Mouse (Mus musculus): ENCODE measurements around the gene Rad18. TPM values are rescaled to one million over a fixed set of nuclear protein-coding genes. Genes with fewer than 3 reads are reported as not detected.

The Rad18 gene
- total and polyA plus RNA-seq, 3 experiments, result 21.1 to 37.7 (median 37.1) TPM

- Histone ChIP-seq H3K9me3 (replicated peaks; ENCODE audit: low read length) (no peaks in the 10 kb centered on the region), H3K79me2 (replicated peaks; ENCODE audit: control insufficient read depth, extremely low read depth, insufficient read depth, poor library complexity, severe bottlenecking) (peaks cover 2% of the 10 kb centered on the region), H3K4me2 (ENCODE audit: insufficient read depth, low read depth, poor library complexity, severe bottlenecking) (no peak overlapping the region), H3K4me3 (replicated peaks in 1 of 3; ENCODE audit: low read depth in 2 of 3, low read length in 2 of 3, poor library complexity in 1 of 3) (no peak overlapping the region), H3K9ac (ENCODE audit: insufficient read depth, low read depth) (no peak overlapping the region), H3K36me3 (replicated peaks in 1 of 2; ENCODE audit: control insufficient read depth in 1 of 2, insufficient read depth in 1 of 2, low read length in 1 of 2) (peaks cover 25 to 84% of the 10 kb centered on the region in 2 experiments), H3K4me1 (ENCODE audit: control insufficient read depth in 1 of 2, insufficient read depth in 2 of 2) (peaks cover 0 to 15% of the 10 kb centered on the region in 2 experiments; a peak in 2 of 4 replicates), H3K27me3 (replicated peaks) (no peaks in the 10 kb centered on the region), H3K27ac (ENCODE audit: insufficient read depth, low read depth) (no peak overlapping the region)
- dilution Hi-C loops (cut with MboI; ENCODE audit: extremely low pct_ligation_motif_present, extremely low pct_unique_long_range_greater_than_20kb, low sequenced_read_pairs) (no loop called here), in situ Hi-C loops (cut with MboI; ENCODE audit: low pct_ligation_motif_present, low pct_unique_long_range_greater_than_20kb, low sequenced_read_pairs) (no loop called here)
- TF ChIP-seq KAT2A (IDR thresholded peaks at IDR 0.05; ENCODE audit: insufficient replicate concordance, low read length) (no peak), IRF4 (IDR thresholded peaks at IDR 0.05; ENCODE audit: low read depth, low read length) (no peak), CHD2 (IDR thresholded peaks at IDR 0.05; ENCODE audit: low read length) (no peak), JUND (conservative IDR thresholded peaks at IDR 0.05; ENCODE audit: low read depth, low read length) (no peak), ZC3H11A (IDR thresholded peaks at IDR 0.05; ENCODE audit: low read depth, low read length) (no peak), ZNF384 (IDR thresholded peaks at IDR 0.05; ENCODE audit: low read depth, low read length) (no peak), POLR2AphosphoS2 (IDR thresholded peaks at IDR 0.05; ENCODE audit: low read depth, low read length) (no peak), MAX (IDR thresholded peaks at IDR 0.05; ENCODE audit: low read length) (no peak), GABPA (IDR thresholded peaks at IDR 0.05; ENCODE audit: insufficient replicate concordance, low read depth, low read length) (no peak), CHD1 (IDR thresholded peaks at IDR 0.05; ENCODE audit: low read depth, low read length) (no peak), ELF1 (IDR thresholded peaks at IDR 0.05; ENCODE audit: low read depth, low read length) (no peak)
- DNase-seq (ENCODE audit: extremely low read depth), result no peak
Observed at GRCm38 (mm10) chr6:112688033-112688432, 8.5 kb downstream of the Rad18 start.

GRCm38 (mm10) chr6:112686485-112686884, 10.0 kb downstream of the Rad18 start:
- TF ChIP-seq SMC3 (IDR thresholded peaks at IDR 0.05; ENCODE audit: low read depth, low read length) (no peak), MAX (IDR thresholded peaks at IDR 0.05; ENCODE audit: low read length) (no peak), PAX5 (IDR thresholded peaks at IDR 0.05; ENCODE audit: low read length) (no peak), ETS1 (conservative IDR thresholded peaks at IDR 0.05; ENCODE audit: low read depth, low read length) (no peak), CTCF (conservative IDR thresholded peaks at IDR 0.05 in 1 of 2, IDR thresholded peaks at IDR 0.05 in 1 of 2; ENCODE audit: low read depth in 2 of 2, low read length in 2 of 2) (no peak), JUND (conservative IDR thresholded peaks at IDR 0.05; ENCODE audit: low read depth, low read length) (no peak), MAZ (IDR thresholded peaks at IDR 0.05; ENCODE audit: low read depth, low read length) (no peak), ZNF384 (IDR thresholded peaks at IDR 0.05; ENCODE audit: low read depth, low read length) (no peak), ZC3H11A (IDR thresholded peaks at IDR 0.05; ENCODE audit: low read depth, low read length) (no peak), MAFK (IDR thresholded peaks at IDR 0.05; ENCODE audit: insufficient replicate concordance, low read length) (no peak), ELF1 (IDR thresholded peaks at IDR 0.05; ENCODE audit: low read depth, low read length) (no peak), EP300 (IDR thresholded peaks at IDR 0.05; ENCODE audit: low read length) (no peak), SIN3A (IDR thresholded peaks at IDR 0.05; ENCODE audit: low read length) (no peak), UBTF (IDR thresholded peaks at IDR 0.05; ENCODE audit: low read depth, low read length) (no peak), KAT2A (IDR thresholded peaks at IDR 0.05; ENCODE audit: insufficient replicate concordance, low read length) (no peak), ZMIZ1 (IDR thresholded peaks at IDR 0.05; ENCODE audit: low read depth, low read length) (no peak), BHLHE40 (IDR thresholded peaks at IDR 0.05; ENCODE audit: low read depth, low read length) (no peak)
- Histone ChIP-seq H3K27ac (ENCODE audit: insufficient read depth, low read depth) (no peak overlapping the region), H3K79me2 (replicated peaks; ENCODE audit: control insufficient read depth, extremely low read depth, insufficient read depth, poor library complexity, severe bottlenecking) (peaks cover 2% of the 10 kb centered on the region), H3K27me3 (replicated peaks) (no peaks in the 10 kb centered on the region), H3K9me3 (replicated peaks; ENCODE audit: low read length) (no peaks in the 10 kb centered on the region), H3K4me3 (replicated peaks in 1 of 3; ENCODE audit: low read depth in 2 of 3, low read length in 2 of 3, poor library complexity in 1 of 3) (no peak overlapping the region), H3K4me2 (ENCODE audit: insufficient read depth, low read depth, poor library complexity, severe bottlenecking) (no peak overlapping the region), H3K36me3 (replicated peaks in 1 of 2; ENCODE audit: control insufficient read depth in 1 of 2, insufficient read depth in 1 of 2, low read length in 1 of 2) (peaks cover 25 to 85% of the 10 kb centered on the region in 2 experiments), H3K9ac (ENCODE audit: insufficient read depth, low read depth) (no peak overlapping the region), H3K4me1 (ENCODE audit: control insufficient read depth in 1 of 2, insufficient read depth in 2 of 2) (peaks cover 0 to 15% of the 10 kb centered on the region in 2 experiments; a peak in 2 of 4 replicates)
- in situ Hi-C loops (cut with MboI; ENCODE audit: low pct_ligation_motif_present, low pct_unique_long_range_greater_than_20kb, low sequenced_read_pairs), result no loop called here
- dilution Hi-C loops (cut with MboI; ENCODE audit: extremely low pct_ligation_motif_present, extremely low pct_unique_long_range_greater_than_20kb, low sequenced_read_pairs), result no loop called here
- no peak for DNase-seq (ENCODE audit: extremely low read depth)
